Mouse (Mus musculus): Measurements from ENCODE around the gene Pla1a.

- TF ChIP-seq CTCF (IDR thresholded peaks at IDR 0.05; ENCODE audit: control insufficient read depth, insufficient read depth, low read length) (no peak), POLR2A (IDR thresholded peaks at IDR 0.05; ENCODE audit: borderline replicate concordance, control insufficient read depth, low read depth, low read length) (no peak)
These were observed 7.5 kb upstream of the Pla1a start for GRCm38 (mm10) chr16:38440403-38440802.
